Mouse (Mus musculus): ENCODE measurements at regions not wholly inside any gene's neighbourhood (a gene's known extent, or its start where the extent isn't known, plus 50 kb on each side); places are given as distances from the start of the nearest gene placed in this dataset.

DNA sequence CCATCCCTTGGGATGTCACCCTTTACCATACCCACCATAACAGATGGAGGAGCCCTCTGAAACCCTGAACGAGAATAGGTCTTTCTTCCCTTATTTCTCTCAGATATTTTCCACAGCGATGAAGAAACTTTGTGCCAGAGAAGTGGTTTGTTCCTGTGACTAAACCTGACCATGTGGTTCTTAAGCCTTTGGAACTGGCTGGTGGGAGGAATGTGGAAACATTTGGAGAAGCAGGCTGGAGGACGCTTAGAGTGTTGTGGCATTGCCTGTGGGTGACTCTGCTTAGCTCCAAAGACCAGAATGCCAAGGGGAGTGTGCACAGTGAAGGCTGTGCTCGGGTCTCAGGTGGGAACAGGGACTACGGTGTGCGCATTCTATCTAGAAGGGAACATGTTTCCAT is 77.7 kb upstream of the Otos start:
- TF ChIP-seq CTCF (conservative IDR thresholded peaks at IDR 0.05; ENCODE audit: low read length) (no peak), POU5F1 (IDR thresholded peaks at IDR 0.05; ENCODE audit: borderline replicate concordance, low read length) (no peak), NANOG (IDR thresholded peaks at IDR 0.05; ENCODE audit: borderline replicate concordance, low read length) (no peak)
- Histone ChIP-seq H3K27me3 (ENCODE audit: insufficient read depth, low read length) (peaks cover 14% of the 10 kb centered on the region; the same call in 1 of the 2 replicates), H3K4me1 (replicated peaks; ENCODE audit: low read depth, low read length) (peaks cover 3% of the 10 kb centered on the region; the same call in 1 of the 2 replicates), H3K9me3 (ENCODE audit: low read length) (peaks cover 7% of the 10 kb centered on the region; the same call in 1 of the 2 replicates), H3K4me3 (replicated peaks; ENCODE audit: low read length) (no peak overlapping the region), H3K36me3 (ENCODE audit: insufficient read depth, low read length) (no peaks in the 10 kb centered on the region)

DNA sequence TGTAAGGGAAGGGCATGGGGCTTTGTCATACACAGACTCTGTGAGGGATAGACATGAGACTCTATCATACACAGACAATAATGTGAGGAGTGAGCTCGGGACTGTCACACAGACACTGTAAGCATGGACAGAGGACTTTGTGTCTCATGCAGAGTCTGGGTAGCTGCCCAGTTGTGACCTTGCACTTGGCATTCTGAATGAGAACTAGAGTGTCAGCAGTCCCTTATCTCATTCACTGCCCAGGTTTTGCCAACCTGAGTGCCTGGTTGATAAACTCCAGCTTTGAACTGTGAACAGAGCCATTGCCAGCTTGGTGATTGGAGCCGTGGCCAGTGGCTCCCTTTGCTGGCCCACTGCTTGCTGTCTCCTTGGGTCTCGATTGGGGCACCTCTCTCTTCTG is 75.5 kb upstream of the Otos start:
- H3K9me3 ChIP-seq (ENCODE audit: low read length): no peaks in the 10 kb centered on the region
- no peak overlapping the region for H3K4me3 ChIP-seq (replicated peaks; ENCODE audit: low read length)
- H3K27me3 ChIP-seq (ENCODE audit: insufficient read depth, low read length): peaks cover 31% of the 10 kb centered on the region
- TF ChIP-seq NANOG (IDR thresholded peaks at IDR 0.05; ENCODE audit: borderline replicate concordance, low read length) (no peak), POU5F1 (IDR thresholded peaks at IDR 0.05; ENCODE audit: borderline replicate concordance, low read length) (no peak), CTCF (conservative IDR thresholded peaks at IDR 0.05; ENCODE audit: low read length) (no peak)
- H3K4me1 ChIP-seq (replicated peaks; ENCODE audit: low read depth, low read length): peaks cover 3% of the 10 kb centered on the region; the same call in 1 of the 2 replicates
- H3K36me3 ChIP-seq (ENCODE audit: insufficient read depth, low read length): no peaks in the 10 kb centered on the region

DNA sequence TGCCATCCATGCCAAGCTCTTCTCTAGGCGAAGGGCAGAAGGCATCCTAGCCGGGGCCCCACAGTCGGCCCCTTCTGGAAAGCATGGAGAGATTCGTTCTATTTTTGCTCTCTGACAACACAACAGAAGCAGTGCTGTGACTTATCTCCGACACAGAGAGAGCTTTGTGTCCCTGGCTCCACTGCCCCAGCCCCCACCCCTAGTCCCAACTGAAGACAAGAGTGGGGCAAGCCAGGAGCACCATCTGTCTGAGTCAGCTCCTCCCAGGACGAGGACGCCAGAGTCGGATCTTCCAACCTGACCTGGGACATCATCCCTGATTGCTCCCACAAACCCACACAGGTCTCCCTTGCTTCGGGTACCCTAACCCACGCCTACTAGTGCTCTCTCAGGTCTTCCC is 71.9 kb upstream of the Otos start:
- H3K27me3 ChIP-seq (ENCODE audit: insufficient read depth, low read length): peaks cover 46% of the 10 kb centered on the region
- H3K4me1 ChIP-seq (replicated peaks; ENCODE audit: low read depth, low read length): no peaks in the 10 kb centered on the region; the same call in 1 of the 2 replicates
- no peak for TF ChIP-seq CTCF (conservative IDR thresholded peaks at IDR 0.05; ENCODE audit: low read length)
- TF ChIP-seq NANOG (IDR thresholded peaks at IDR 0.05; ENCODE audit: borderline replicate concordance, low read length): no peak
- TF ChIP-seq POU5F1 (IDR thresholded peaks at IDR 0.05; ENCODE audit: borderline replicate concordance, low read length): no peak
- peaks cover 7% of the 10 kb centered on the region for H3K9me3 ChIP-seq (ENCODE audit: low read length)
- no peaks in the 10 kb centered on the region for H3K36me3 ChIP-seq (ENCODE audit: insufficient read depth, low read length)
- H3K4me3 ChIP-seq (replicated peaks; ENCODE audit: low read length): no peak overlapping the region

DNA sequence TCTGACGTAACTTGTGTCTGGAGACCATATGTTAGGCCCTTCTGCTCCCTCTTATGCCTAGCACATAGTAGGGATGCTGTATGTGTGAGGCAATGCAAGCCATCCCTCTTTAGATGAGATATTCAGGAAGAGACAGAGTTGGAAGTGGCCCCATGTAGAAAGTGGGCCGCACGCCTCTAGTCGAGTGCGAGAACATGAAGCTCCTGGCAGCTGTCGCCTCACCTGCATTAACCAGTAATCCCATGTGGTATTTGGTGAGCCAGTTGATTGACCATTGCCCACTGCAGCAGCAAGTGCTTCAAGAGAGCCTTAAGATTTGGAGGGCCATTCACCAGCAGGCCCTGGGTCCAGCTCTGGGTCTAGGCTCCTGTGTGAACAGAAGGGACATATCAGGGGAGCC is 71.2 kb upstream of the Otos start:
- H3K4me3 ChIP-seq (replicated peaks; ENCODE audit: low read length): no peak overlapping the region
- peaks cover 46% of the 10 kb centered on the region for H3K27me3 ChIP-seq (ENCODE audit: insufficient read depth, low read length)
- H3K4me1 ChIP-seq (replicated peaks; ENCODE audit: low read depth, low read length): no peaks in the 10 kb centered on the region; the same call in 1 of the 2 replicates
- TF ChIP-seq CTCF (conservative IDR thresholded peaks at IDR 0.05; ENCODE audit: low read length) (no peak), POU5F1 (IDR thresholded peaks at IDR 0.05; ENCODE audit: borderline replicate concordance, low read length) (no peak), NANOG (IDR thresholded peaks at IDR 0.05; ENCODE audit: borderline replicate concordance, low read length) (no peak)
- H3K9me3 ChIP-seq (ENCODE audit: low read length): peaks cover 13% of the 10 kb centered on the region
- H3K36me3 ChIP-seq (ENCODE audit: insufficient read depth, low read length): no peaks in the 10 kb centered on the region

DNA sequence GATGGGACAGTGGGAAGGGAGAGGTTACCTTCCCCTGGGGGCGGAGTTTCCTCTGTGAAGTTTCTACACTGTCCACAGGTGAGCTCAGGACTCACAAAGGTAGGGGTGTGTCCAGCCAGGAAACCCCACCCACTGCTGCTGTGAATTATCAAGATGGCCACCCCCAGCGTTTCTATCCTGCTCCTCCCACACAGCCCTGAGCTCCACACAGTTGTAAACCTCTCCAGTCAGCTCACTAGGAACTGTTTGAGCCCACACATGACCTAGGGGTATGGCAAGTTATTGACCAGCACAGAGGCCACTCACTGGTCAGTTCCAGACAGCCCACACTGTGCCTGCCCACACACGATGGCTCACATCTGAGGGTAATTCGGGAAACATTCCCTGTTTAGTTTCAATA is 69.5 kb upstream of the Otos start:
- Histone ChIP-seq H3K36me3 (ENCODE audit: insufficient read depth, low read length) (no peaks in the 10 kb centered on the region), H3K4me1 (replicated peaks; ENCODE audit: low read depth, low read length) (no peaks in the 10 kb centered on the region; the same call in 1 of the 2 replicates), H3K27me3 (ENCODE audit: insufficient read depth, low read length) (peaks cover 46% of the 10 kb centered on the region), H3K9me3 (ENCODE audit: low read length) (peaks cover 13% of the 10 kb centered on the region), H3K4me3 (replicated peaks; ENCODE audit: low read length) (no peak overlapping the region)
- TF ChIP-seq NANOG (IDR thresholded peaks at IDR 0.05; ENCODE audit: borderline replicate concordance, low read length) (no peak), CTCF (conservative IDR thresholded peaks at IDR 0.05; ENCODE audit: low read length) (no peak), POU5F1 (IDR thresholded peaks at IDR 0.05; ENCODE audit: borderline replicate concordance, low read length) (no peak)

DNA sequence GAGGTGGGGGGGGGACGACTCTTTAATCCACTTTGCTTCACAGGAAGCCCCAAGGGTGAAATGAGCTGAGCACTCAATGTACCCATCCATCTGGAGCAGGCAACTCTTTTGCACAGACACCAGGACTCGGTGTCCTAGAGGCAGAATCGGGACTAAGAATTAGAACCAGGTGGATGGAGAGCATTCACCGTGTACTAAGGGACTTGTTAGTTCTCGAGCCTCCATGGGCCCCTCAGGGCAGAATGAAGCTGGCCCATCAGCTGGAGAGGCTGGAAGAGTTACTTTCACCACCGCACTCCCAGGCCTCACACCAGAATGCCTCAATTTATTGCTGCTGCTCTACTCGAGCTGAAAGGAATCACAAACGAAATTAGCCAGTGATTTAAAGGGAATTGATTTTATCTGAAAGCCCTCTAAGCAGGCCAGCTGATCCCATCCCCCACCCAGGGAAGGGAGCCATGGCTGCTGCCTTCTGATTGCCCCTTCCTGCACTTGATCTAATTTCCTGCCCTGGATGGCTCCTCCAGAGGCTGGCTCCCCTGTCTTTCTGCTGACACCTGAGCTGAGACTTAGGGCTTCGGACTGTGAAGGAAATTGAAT is 66.2 kb upstream of the Otos start:
- Histone ChIP-seq H3K4me3 (replicated peaks; ENCODE audit: low read length) (no peak overlapping the region), H3K36me3 (ENCODE audit: insufficient read depth, low read length) (no peaks in the 10 kb centered on the region), H3K4me1 (replicated peaks; ENCODE audit: low read depth, low read length) (peaks cover 5% of the 10 kb centered on the region), H3K9me3 (ENCODE audit: low read length) (peaks cover 13% of the 10 kb centered on the region), H3K27me3 (ENCODE audit: insufficient read depth, low read length) (peaks cover 50% of the 10 kb centered on the region)
- TF ChIP-seq POU5F1 (IDR thresholded peaks at IDR 0.05; ENCODE audit: borderline replicate concordance, low read length) (no peak), NANOG (IDR thresholded peaks at IDR 0.05; ENCODE audit: borderline replicate concordance, low read length) (no peak), CTCF (conservative IDR thresholded peaks at IDR 0.05; ENCODE audit: low read length) (no peak)

DNA sequence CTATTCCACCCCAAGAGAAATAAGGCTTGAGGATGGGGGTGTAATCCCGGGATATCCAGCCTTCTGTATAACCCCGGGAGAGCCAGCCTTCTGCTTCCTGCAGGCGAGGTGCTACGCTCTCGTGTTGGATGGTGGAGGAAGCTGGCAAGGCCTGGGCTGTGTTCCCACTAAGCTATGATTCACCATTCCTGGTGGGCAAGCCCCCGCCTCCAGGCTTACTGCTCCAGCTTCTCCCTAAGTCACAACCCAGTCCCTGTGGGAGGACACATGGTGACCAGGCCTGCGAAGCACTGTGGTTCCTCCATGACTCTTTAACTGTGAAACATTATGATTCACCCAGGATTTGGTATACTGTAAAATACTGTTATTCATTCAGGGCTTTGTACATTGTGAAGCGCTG is 63.7 kb upstream of the Otos start:
- Histone ChIP-seq H3K4me1 (replicated peaks; ENCODE audit: low read depth, low read length) (peaks cover 26% of the 10 kb centered on the region), H3K27me3 (ENCODE audit: insufficient read depth, low read length) (peaks cover 54% of the 10 kb centered on the region), H3K9me3 (ENCODE audit: low read length) (peaks cover 13% of the 10 kb centered on the region), H3K36me3 (ENCODE audit: insufficient read depth, low read length) (no peaks in the 10 kb centered on the region), H3K4me3 (replicated peaks; ENCODE audit: low read length) (no peak overlapping the region)
- TF ChIP-seq NANOG (IDR thresholded peaks at IDR 0.05; ENCODE audit: borderline replicate concordance, low read length): no peak
- no peak for TF ChIP-seq CTCF (conservative IDR thresholded peaks at IDR 0.05; ENCODE audit: low read length)
- no peak for TF ChIP-seq POU5F1 (IDR thresholded peaks at IDR 0.05; ENCODE audit: borderline replicate concordance, low read length)

DNA sequence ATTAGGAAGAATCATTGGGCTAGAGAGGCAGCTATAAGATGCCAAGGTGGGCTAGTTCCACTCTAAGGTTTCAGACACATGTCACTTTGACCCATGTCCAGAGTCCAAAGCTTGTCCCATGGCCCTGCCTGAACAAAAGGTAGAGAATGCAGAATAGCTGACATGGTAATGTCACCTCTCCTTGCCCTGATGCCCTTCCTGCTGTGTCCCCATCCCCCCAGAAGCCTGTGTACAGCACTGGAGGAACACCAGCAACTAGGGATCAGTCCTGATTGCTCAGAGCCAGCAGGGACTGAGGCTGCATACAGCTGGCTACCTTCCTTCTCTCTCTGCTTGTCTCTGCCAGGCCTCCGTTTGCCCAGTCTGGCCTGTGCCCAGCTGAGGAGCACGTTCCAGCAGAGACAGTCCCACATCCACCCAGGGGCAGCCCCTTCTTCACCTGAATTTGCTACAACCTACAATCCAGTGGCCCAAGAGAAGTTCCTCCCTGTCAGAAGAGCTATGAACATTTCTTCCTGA is 61.7 kb upstream of the Otos start:
- Histone ChIP-seq H3K4me3 (replicated peaks; ENCODE audit: low read length) (no peak overlapping the region), H3K27me3 (ENCODE audit: insufficient read depth, low read length) (peaks cover 39% of the 10 kb centered on the region), H3K4me1 (replicated peaks; ENCODE audit: low read depth, low read length) (peaks cover 35% of the 10 kb centered on the region), H3K9me3 (ENCODE audit: low read length) (peaks cover 4% of the 10 kb centered on the region), H3K36me3 (ENCODE audit: insufficient read depth, low read length) (no peaks in the 10 kb centered on the region)
- no peak for TF ChIP-seq POU5F1 (IDR thresholded peaks at IDR 0.05; ENCODE audit: borderline replicate concordance, low read length)
- no peak for TF ChIP-seq NANOG (IDR thresholded peaks at IDR 0.05; ENCODE audit: borderline replicate concordance, low read length)
- TF ChIP-seq CTCF (conservative IDR thresholded peaks at IDR 0.05; ENCODE audit: low read length): no peak
